Mouse (Mus musculus): Measurements from ENCODE around the gene 1700067K01Rik. TPM values are rescaled to one million over a fixed set of nuclear protein-coding genes. Genes with fewer than 3 reads are reported as not detected.
A peak's percentile ranks its signal among the peaks of the same experiment; 100 is the strongest.

Gene 1700067K01Rik
- polyA plus RNA-seq, 1 experiment from 2014 or later, result 1.6 TPM

DNA sequence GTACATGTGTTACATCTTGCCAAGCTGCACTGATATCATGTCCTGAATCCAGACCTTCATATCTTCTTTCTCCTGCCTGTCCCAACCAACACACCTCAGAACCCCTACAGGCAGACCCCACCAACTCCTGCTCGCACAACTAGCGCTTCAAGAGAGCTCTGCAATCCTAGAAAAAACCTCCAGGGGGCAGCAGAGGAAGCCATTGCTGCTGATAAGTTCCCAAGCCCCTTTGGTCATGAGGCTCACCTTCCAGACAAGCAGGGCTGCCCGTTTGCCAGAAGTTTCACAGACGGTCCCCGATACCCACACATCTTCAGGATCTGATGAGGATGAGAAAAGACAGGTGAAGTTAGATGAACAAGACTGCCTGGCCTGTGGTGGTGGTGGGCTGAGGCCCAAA lies 37.7 kb downstream of the 1700067K01Rik start:
- no peak for ATAC-seq (ENCODE audit: insufficient number of reproducible peaks, insufficient read depth, low FRiP score, low TSS enrichment, low read depth)
- H3K9me3 ChIP-seq, result no peaks in the 10 kb centered on the region
- peaks cover 68% of the 10 kb centered on the region for H3K27me3 ChIP-seq
- WGBS, result 7% methylated on average over 5 of the region's 5 CpGs
- no peak overlapping the region for H3K4me2 ChIP-seq
- H3K4me3 ChIP-seq (replicated peaks), result no peak overlapping the region
- H3K4me1 ChIP-seq (replicated peaks), result peaks cover 12% of the 10 kb centered on the region
- peak overlapping the region; percentile 12; the same call in 1 of the 2 replicates for H3K9ac ChIP-seq (replicated peaks)
- no peak overlapping the region for H3K27ac ChIP-seq
- H3K36me3 ChIP-seq, result no peaks in the 10 kb centered on the region

- WGBS, result 4% methylated on average over 40 of the region's 40 CpGs
Observed at GRCm38 (mm10) chr8:84042066-84042947, 41.0 kb downstream of the 1700067K01Rik start, which contains the start of gene Il27ra. Gene Il27ra (minus strand): TSS chr8:84042589.

GRCm38 (mm10) chr8:84042948-84043342 lies 41.6 kb downstream of the 1700067K01Rik start:
- H3K9me3 ChIP-seq, result no peaks in the 10 kb centered on the region
- H3K4me2 ChIP-seq, result peak overlapping the region; percentile 75
- peak overlapping the region; percentile 40 for H3K4me3 ChIP-seq (replicated peaks)

More at GRCm38 (mm10) chr8:84042066-84042947, 41.0 kb downstream of the 1700067K01Rik start, which contains the start of gene Il27ra:
- ATAC-seq (ENCODE audit: insufficient number of reproducible peaks, insufficient read depth, low FRiP score, low TSS enrichment, low read depth), result no peak
- no peak within 1 kb of the TSS for H3K27ac ChIP-seq
- H3K4me3 ChIP-seq (replicated peaks), result peak within 1 kb of the TSS; percentile 40
- no peaks in the 10 kb centered on the region for H3K9me3 ChIP-seq
- H3K27me3 ChIP-seq, result peaks cover 84% of the 10 kb centered on the region
- peaks cover 12% of the 10 kb centered on the region for H3K4me1 ChIP-seq (replicated peaks)
- H3K36me3 ChIP-seq, result no peaks in the 10 kb centered on the region
- peak within 1 kb of the TSS; percentile 75 for H3K4me2 ChIP-seq
- peak within 1 kb of the TSS; percentile 42 for H3K9ac ChIP-seq (replicated peaks)

DNA sequence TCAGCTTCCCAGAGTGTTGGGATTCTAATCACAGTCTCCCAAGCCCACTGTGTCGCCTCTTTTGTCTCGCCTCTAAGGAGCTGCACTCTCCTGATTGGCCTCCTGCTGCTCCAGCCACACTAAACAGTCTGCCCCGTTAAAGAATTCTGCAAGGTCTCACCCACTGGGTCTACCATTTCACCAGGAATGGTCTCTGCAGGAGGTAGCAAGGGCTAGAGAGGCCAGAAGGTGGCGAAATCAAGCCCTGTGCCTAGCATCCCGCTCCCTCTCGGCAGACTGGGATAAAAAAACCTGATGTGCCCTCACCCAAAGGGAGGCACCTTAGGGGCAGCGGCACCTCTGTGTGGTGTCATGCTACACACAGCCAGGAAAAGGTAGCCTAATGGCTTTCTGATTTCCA lies 42.8 kb downstream of the 1700067K01Rik start:
- WGBS, result 4% methylated on average over 7 of the region's 7 CpGs
- H3K36me3 ChIP-seq, result no peaks in the 10 kb centered on the region
- peaks cover 22% of the 10 kb centered on the region for H3K4me1 ChIP-seq (replicated peaks)
- H3K4me3 ChIP-seq (replicated peaks), result no peak overlapping the region
- no peak for ATAC-seq (ENCODE audit: insufficient number of reproducible peaks, insufficient read depth, low FRiP score, low TSS enrichment, low read depth)
- H3K9me3 ChIP-seq, result no peaks in the 10 kb centered on the region
- H3K4me2 ChIP-seq, result no peak overlapping the region
- H3K27me3 ChIP-seq, result peaks cover 81% of the 10 kb centered on the region
- no peak overlapping the region for H3K9ac ChIP-seq (replicated peaks)
- H3K27ac ChIP-seq, result no peak overlapping the region

More at GRCm38 (mm10) chr8:84042948-84043342, 41.6 kb downstream of the 1700067K01Rik start:
- Histone ChIP-seq H3K9ac (replicated peaks) (no peak overlapping the region), H3K27ac (no peak overlapping the region), H3K4me1 (replicated peaks) (peaks cover 12% of the 10 kb centered on the region), H3K27me3 (peaks cover 82% of the 10 kb centered on the region), H3K36me3 (no peaks in the 10 kb centered on the region)
- 35% methylated on average over 12 of the region's 12 CpGs for WGBS
- no peak for ATAC-seq (ENCODE audit: insufficient number of reproducible peaks, insufficient read depth, low FRiP score, low TSS enrichment, low read depth)

- Histone ChIP-seq H3K27me3 (peaks cover 74% of the 10 kb centered on the region), H3K27ac (no peak within 1 kb of the TSS), H3K9me3 (no peaks in the 10 kb centered on the region), H3K9ac (replicated peaks) (no peak within 1 kb of the TSS), H3K36me3 (no peaks in the 10 kb centered on the region), H3K4me3 (replicated peaks) (peak within 1 kb of the TSS; percentile 12; the same call in 1 of the 2 replicates), H3K4me1 (replicated peaks) (peaks cover 22% of the 10 kb centered on the region), H3K4me2 (no peak within 1 kb of the TSS)
- no peak for ATAC-seq (ENCODE audit: insufficient number of reproducible peaks, insufficient read depth, low FRiP score, low TSS enrichment, low read depth)
- WGBS, result 2% methylated on average over 9 of the region's 9 CpGs
Observed at GRCm38 (mm10) chr8:84044900-84045299, 43.6 kb downstream of the 1700067K01Rik start, which contains the start of gene Rln3. Gene Rln3 (minus strand): TSS chr8:84045000.

DNA sequence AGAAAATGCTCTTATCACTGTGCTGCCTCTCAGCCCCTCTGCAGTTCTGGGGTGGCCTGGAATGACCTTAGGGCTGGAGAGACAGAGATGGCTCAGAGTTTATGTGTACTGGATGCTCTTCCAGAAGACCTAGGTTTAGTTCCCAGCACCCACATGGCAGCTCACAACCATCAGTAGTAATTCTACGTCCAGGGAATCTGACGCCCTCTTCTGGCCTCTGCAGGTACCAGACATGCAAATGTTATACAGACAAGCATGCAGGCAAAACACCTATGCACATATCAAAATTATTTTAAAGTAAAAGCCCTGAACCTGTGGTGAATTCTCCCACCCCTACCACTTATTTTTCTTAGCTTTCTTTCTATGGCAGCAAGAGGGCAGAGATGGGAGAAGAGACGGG lies 45.2 kb downstream of the 1700067K01Rik start:
- Histone ChIP-seq H3K4me1 (replicated peaks) (peaks cover 22% of the 10 kb centered on the region), H3K4me3 (replicated peaks) (no peak overlapping the region), H3K9me3 (no peaks in the 10 kb centered on the region), H3K36me3 (no peaks in the 10 kb centered on the region), H3K4me2 (no peak overlapping the region), H3K9ac (replicated peaks) (no peak overlapping the region), H3K27me3 (peaks cover 58% of the 10 kb centered on the region), H3K27ac (no peak overlapping the region)
- 86% methylated on average over 3 of the region's 3 CpGs for WGBS
- ATAC-seq (ENCODE audit: insufficient number of reproducible peaks, insufficient read depth, low FRiP score, low TSS enrichment, low read depth), result no peak

GRCm38 (mm10) chr8:84048171-84048570 lies 46.9 kb downstream of the 1700067K01Rik start:
- WGBS, result 56% methylated on average over 5 of the region's 5 CpGs
- 0 out of 2 replicates have a peak, but pooled peaks have one; percentile 15 for ATAC-seq (ENCODE audit: insufficient number of reproducible peaks, insufficient read depth, low FRiP score, low TSS enrichment, low read depth)

DNA sequence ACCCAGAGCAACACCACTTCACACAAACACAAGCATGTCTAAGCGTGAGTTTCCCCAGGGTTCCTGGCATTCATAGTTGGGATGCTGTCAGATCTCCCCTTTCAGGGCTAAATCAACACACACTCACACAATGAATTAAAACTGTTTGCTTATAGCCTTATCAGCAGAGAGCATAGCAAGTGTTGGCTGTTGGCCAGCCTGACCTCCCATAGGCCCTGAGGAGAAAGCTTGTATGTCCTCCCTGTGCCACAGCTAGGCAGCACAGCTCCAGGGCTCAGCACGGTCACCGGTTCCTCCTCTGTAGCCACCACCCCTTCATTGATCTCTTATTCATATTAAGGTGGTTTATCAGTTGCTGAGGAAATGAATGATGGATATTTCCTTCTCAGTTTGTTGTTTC lies 51.4 kb downstream of the 1700067K01Rik start:
- Histone ChIP-seq H3K27me3 (0 out of 2 replicates have a peak, but pooled peaks cover 7% of the 10 kb centered on the region), H3K27ac (no peak overlapping the region), H3K36me3 (no peaks in the 10 kb centered on the region), H3K4me2 (no peak overlapping the region), H3K9ac (replicated peaks) (no peak overlapping the region), H3K9me3 (0 out of 2 replicates have a peak, but pooled peaks cover 5% of the 10 kb centered on the region), H3K4me3 (replicated peaks) (no peak overlapping the region), H3K4me1 (replicated peaks) (0 out of 2 replicates have a peak, but pooled peaks cover 9% of the 10 kb centered on the region)
- ATAC-seq (ENCODE audit: insufficient number of reproducible peaks, insufficient read depth, low FRiP score, low TSS enrichment, low read depth), result no peak
- 86% methylated on average over 3 of the region's 3 CpGs for WGBS

More at GRCm38 (mm10) chr8:84048171-84048570, 46.9 kb downstream of the 1700067K01Rik start:
- Histone ChIP-seq H3K27ac (no peak overlapping the region), H3K9me3 (no peaks in the 10 kb centered on the region), H3K4me2 (no peak overlapping the region), H3K4me3 (replicated peaks) (no peak overlapping the region), H3K27me3 (peaks cover 41% of the 10 kb centered on the region), H3K4me1 (replicated peaks) (0 out of 2 replicates have a peak, but pooled peaks cover 9% of the 10 kb centered on the region), H3K9ac (replicated peaks) (no peak overlapping the region), H3K36me3 (no peaks in the 10 kb centered on the region)

DNA sequence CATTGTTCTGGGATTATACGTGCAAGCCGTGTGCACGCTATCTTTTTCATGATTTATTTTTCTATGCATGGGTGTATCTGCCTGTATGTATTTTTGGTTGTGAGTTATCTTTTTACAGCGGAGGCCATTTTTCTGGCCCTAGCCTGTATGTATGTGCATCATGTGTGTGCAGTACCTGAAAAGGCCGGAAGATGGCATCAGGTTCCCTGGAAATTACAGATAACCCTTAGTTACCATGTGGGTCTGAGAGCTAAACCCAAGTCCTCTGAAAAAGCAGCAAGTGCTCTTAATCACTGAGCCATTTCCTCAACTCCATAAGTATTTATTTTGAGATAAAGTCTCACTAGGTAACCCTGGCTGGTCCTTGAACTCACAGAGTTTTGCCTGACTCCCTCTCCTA lies 51.9 kb downstream of the 1700067K01Rik start:
- no peak for ATAC-seq (ENCODE audit: insufficient number of reproducible peaks, insufficient read depth, low FRiP score, low TSS enrichment, low read depth)

More for the DNA sequence above, 51.9 kb downstream of the 1700067K01Rik start:
- H3K36me3 ChIP-seq, result no peaks in the 10 kb centered on the region
- no peak overlapping the region for H3K4me2 ChIP-seq
- 95% methylated on average over 5 of the region's 5 CpGs for WGBS
- H3K27me3 ChIP-seq, result 0 out of 2 replicates have a peak, but pooled peaks cover 7% of the 10 kb centered on the region
- H3K4me3 ChIP-seq (replicated peaks), result no peak overlapping the region
- no peak overlapping the region for H3K27ac ChIP-seq
- H3K9me3 ChIP-seq, result 0 out of 2 replicates have a peak, but pooled peaks cover 5% of the 10 kb centered on the region
- H3K4me1 ChIP-seq (replicated peaks), result 0 out of 2 replicates have a peak, but pooled peaks cover 7% of the 10 kb centered on the region
- no peak overlapping the region for H3K9ac ChIP-seq (replicated peaks)

Measured in limb, embryonic 12.5 days (tissue).